Mouse (Mus musculus) c-Kit-positive CD71-negative TER-119-negative erythroid progenitor cells, embryonic 14.5 days (primary cell): ENCODE results near the gene Smim8.
"Not testable (repeated sequence)": the region's sequence is repeated elsewhere in the genome, so short reads cannot be mapped to it uniquely, and the experiment has no call there.

Experiments used
- DNase-seq: peaks from one replicate; pipeline ENCODE4 v3.0.0-alpha.2; 2013; ENCODE audit warnings: low read depth

The Smim8 gene

GRCm38 (mm10) chr4:34777677-34778527 is at the start of gene Smim8:
Gene Smim8, minus strand, starts transcription at chr4:34778423.
- DNase-seq: peak; percentile 87

GRCm38 (mm10) chr4:34823901-34824300 is 45.7 kb upstream of the Smim8 start:
- DNase-seq: no peak

- DNase-seq: no peak
Measured at GRCm38 (mm10) chr4:34819904-34820303, 41.7 kb upstream of the Smim8 start.

- no peak for DNase-seq
Measured at GRCm38 (mm10) chr4:34801166-34802034, 23.2 kb upstream of the Smim8 start.

- no peak for DNase-seq
Measured at GRCm38 (mm10) chr4:34798005-34798404, 19.8 kb upstream of the Smim8 start.

- DNase-seq: no peak
Measured at GRCm38 (mm10) chr4:34797294-34797983, 19.2 kb upstream of the Smim8 start.

- no peak for DNase-seq
Measured at GRCm38 (mm10) chr4:34796294-34796693, 18.1 kb upstream of the Smim8 start.

- no peak for DNase-seq
Measured at GRCm38 (mm10) chr4:34786476-34786875, 8.3 kb upstream of the Smim8 start.

- no peak for DNase-seq
Measured at GRCm38 (mm10) chr4:34785646-34786045, 7.4 kb upstream of the Smim8 start.

GRCm38 (mm10) chr4:34784865-34785264 is 6.6 kb upstream of the Smim8 start:
- no peak for DNase-seq

GRCm38 (mm10) chr4:34782730-34783129 is 4.5 kb upstream of the Smim8 start:
- no peak for DNase-seq

GRCm38 (mm10) chr4:34771652-34772371 is 6.4 kb downstream of the Smim8 start:
- DNase-seq: no peak

GRCm38 (mm10) chr4:34756163-34756562 is 22.1 kb downstream of the Smim8 start, which contains the start of gene Gm136:
Gene Gm136, minus strand, starts transcription at chr4:34756263.
- DNase-seq: no peak

GRCm38 (mm10) chr4:34749236-34749635 is 29.0 kb downstream of the Smim8 start:
- no peak for DNase-seq

- DNase-seq: no peak
Measured at GRCm38 (mm10) chr4:34734461-34734860, 43.8 kb downstream of the Smim8 start.

- not testable (repeated sequence) for DNase-seq
Measured at GRCm38 (mm10) chr4:34733415-34733814, 44.8 kb downstream of the Smim8 start.

- peak; percentile 60 for DNase-seq
Measured at GRCm38 (mm10) chr4:34729851-34730341, 48.3 kb downstream of the Smim8 start, which contains the start of gene Cfap206. Gene Cfap206, minus strand, starts transcription at chr4:34730206.

- not testable (repeated sequence) for DNase-seq
Measured at GRCm38 (mm10) chr4:34725710-34726109, 52.5 kb downstream of the Smim8 start.

- DNase-seq: no peak
Measured at GRCm38 (mm10) chr4:34724306-34724705, 53.9 kb downstream of the Smim8 start.

- DNase-seq: no peak
Measured at GRCm38 (mm10) chr4:34723186-34723585, 55.0 kb downstream of the Smim8 start.
